8 mouse cellular contexts compared by ENCODE assay signal in genomic region chr5:125341459-125342090, GRCm38 (mm10). TPM values are rescaled to one million over a fixed set of nuclear protein-coding genes. Genes with fewer than 3 reads are reported as not detected.
DNase-seq lines count a peak whose midpoint lies in the region; ATAC-seq and TF ChIP-seq lines count a peak whose summit lies in the region.

No protein-coding gene starts in this region.

- H3K4me3 ChIP-seq in heart, adult 2 months = peak overlapping the region; percentile 75
- peak overlapping the region; percentile 96 for H3K4me3 ChIP-seq in G1E (ENCODE audit: low read depth, low read length)
- H3K4me3 ChIP-seq in hindbrain, embryonic 12.5 days = peak overlapping the region; percentile 53
- H3K4me3 ChIP-seq in midbrain, embryonic 11.5 days (ENCODE audit: low read depth, low read length) = peak overlapping the region; percentile 68; the same call in 1 of the 2 replicates

- peak; percentile 29; the same call in 1 of the 2 replicates for ATAC-seq in G1E (ENCODE audit: extremely low read depth, insufficient number of reproducible peaks, low FRiP score, poor library complexity, severe bottlenecking)
- no peak for ATAC-seq in hindbrain, embryonic 12.5 days (ENCODE audit: low FRiP score)
- ATAC-seq in midbrain, embryonic 11.5 days (ENCODE audit: low FRiP score) = no peak

- H3K4me1 ChIP-seq in heart, adult 2 months (ENCODE audit: control insufficient read depth, insufficient read depth, low read length) = peaks cover 10% of the 10 kb centered on the region
- peaks cover 57% of the 10 kb centered on the region for H3K4me1 ChIP-seq in G1E (ENCODE audit: insufficient read depth, low read depth, low read length)
- peaks cover 27% of the 10 kb centered on the region for H3K4me1 ChIP-seq in hindbrain, embryonic 12.5 days
- peaks cover 19% of the 10 kb centered on the region for H3K4me1 ChIP-seq in midbrain, embryonic 11.5 days (ENCODE audit: control insufficient read depth, insufficient read depth, low read length)

- H3K9me3 ChIP-seq in G1E (replicated peaks) = no peaks in the 10 kb centered on the region
- no peaks in the 10 kb centered on the region for H3K9me3 ChIP-seq in hindbrain, embryonic 12.5 days (replicated peaks)
- H3K9me3 ChIP-seq in midbrain, embryonic 11.5 days (ENCODE audit: control insufficient read depth, low read length) = no peaks in the 10 kb centered on the region

- TF ChIP-seq CTCF in heart, adult 2 months (IDR thresholded peaks at IDR 0.05) = no peak
- no peak for TF ChIP-seq CTCF in G1E (IDR thresholded peaks at IDR 0.05; ENCODE audit: low read depth, low read length)

- H3K4me2 ChIP-seq in hindbrain, embryonic 12.5 days (replicated peaks) = peak overlapping the region; percentile 86
- H3K4me2 ChIP-seq in midbrain, embryonic 11.5 days = peak overlapping the region; percentile 97

- no peaks in the 10 kb centered on the region for H3K79me2 ChIP-seq in heart, adult 2 months (replicated peaks; ENCODE audit: control insufficient read depth, insufficient read depth, low read length)

- H3K36me3 ChIP-seq in heart, adult 2 months (ENCODE audit: control insufficient read depth, insufficient read depth, low read length) = no peaks in the 10 kb centered on the region
- H3K36me3 ChIP-seq in G1E (replicated peaks) = peaks cover 16% of the 10 kb centered on the region
- H3K36me3 ChIP-seq in hindbrain, embryonic 12.5 days = no peaks in the 10 kb centered on the region
- no peaks in the 10 kb centered on the region for H3K36me3 ChIP-seq in midbrain, embryonic 11.5 days (ENCODE audit: control insufficient read depth, insufficient read depth, low read length)

- no peak for DNase-seq in heart, adult 2 months
- DNase-seq in heart, postnatal 25 days (ENCODE audit: low spot score) = no peak
- no peak for DNase-seq in G1E (ENCODE audit: low spot score)
- DNase-seq in midbrain, embryonic 11.5 days (ENCODE audit: low spot score, missing footprints) = no peak
- no peak for DNase-seq in cerebellum, postnatal 10 days
- DNase-seq in layer of hippocampus, adult 9-10 months (ENCODE audit: low spot score) = no peak
- DNase-seq in thymus, postnatal 25 days = no peak

- peak overlapping the region; percentile 89; the same call in 1 of the 2 replicates for H3K27ac ChIP-seq in heart, adult 2 months
- H3K27ac ChIP-seq in hindbrain, embryonic 12.5 days = no peak overlapping the region
- H3K27ac ChIP-seq in midbrain, embryonic 11.5 days (ENCODE audit: low read depth, low read length) = no peak overlapping the region

- no peaks in the 10 kb centered on the region for H3K27me3 ChIP-seq in heart, adult 2 months (ENCODE audit: control insufficient read depth, insufficient read depth, low read length)
- peaks cover 6% of the 10 kb centered on the region for H3K27me3 ChIP-seq in G1E (ENCODE audit: insufficient read depth, low read length)
- peaks cover 8% of the 10 kb centered on the region for H3K27me3 ChIP-seq in hindbrain, embryonic 12.5 days
- H3K27me3 ChIP-seq in midbrain, embryonic 11.5 days (ENCODE audit: control insufficient read depth, insufficient read depth, low read length) = peaks cover 2% of the 10 kb centered on the region

- no peak for TF ChIP-seq POLR2A in heart, adult 2 months (IDR thresholded peaks at IDR 0.05; ENCODE audit: insufficient read depth, low read depth, low read length)

- TF ChIP-seq EP300 in heart, adult 2 months (IDR thresholded peaks at IDR 0.05; ENCODE audit: insufficient read depth, low read depth, low read length) = no peak

- intact Hi-C loops in heart, adult 2 months (cut with DNase I) = loop anchor here (2.0 to 5.0 kb wide), 3 partner anchors 23 to 69 kb away; no protein-coding TSS in a partner anchor
- intact Hi-C loops in heart, postnatal 25 days (cut with DNase I) = no loop called here

- WGBS in heart, adult 2 months = 24% methylated on average over 14 of the region's 14 CpGs
- 53% methylated on average over 14 of the region's 14 CpGs for WGBS in hindbrain, embryonic 12.5 days
- WGBS in midbrain, embryonic 11.5 days = 59% methylated on average over 14 of the region's 14 CpGs

- H3K9ac ChIP-seq in heart, adult 2 months (ENCODE audit: low read depth, low read length) = peak overlapping the region; percentile 36
- H3K9ac ChIP-seq in hindbrain, embryonic 12.5 days = no peak overlapping the region
- H3K9ac ChIP-seq in midbrain, embryonic 11.5 days (ENCODE audit: low read length) = no peak overlapping the region

RNA-seq across cellular contexts. Expression of gene Scarb1, which starts 0.7 kb away (rescaled TPM):
- total RNA-seq in heart, adult 2 months (2021) = 10 to 100 TPM; 23.6 to 27.8 TPM
- polyA plus RNA-seq in heart, adult 2 months (2012; rRNA removed) = 55.5 and 77.5 TPM in 2 replicates
- total RNA-seq in heart, postnatal 25 days (2021) = 10 to 100 TPM; 29.6 to 35.2 TPM
- total RNA-seq in G1E (2014; fragmentation: Nextera tagmentation) (68.3 and 87.9 TPM in 2 replicates), G1E (2017) (38.0 and 42.9 TPM in 2 replicates)
- polyA plus RNA-seq in G1E (2012) = 37.4 and 43.7 TPM in 2 replicates
- polyA plus RNA-seq in hindbrain, embryonic 12.5 days (2016; fragmentation: Nextera tagmentation; extraction: Ambion mirVana) = 28.6 and 29.7 TPM in 2 replicates
- 26.0 and 26.5 TPM in 2 replicates for polyA plus RNA-seq in midbrain, embryonic 11.5 days (2014; fragmentation: Nextera tagmentation; extraction: Ambion mirVana)

RNA-seq across cellular contexts. Expression of gene Gm10382, which starts 47.5 kb away (rescaled TPM):
- under 1 TPM in 1 of 2 experiments, not detected in 1; 0.21 TPM for total RNA-seq in heart, adult 2 months (2021)
- 0.12 and 0.23 TPM in 2 replicates for polyA plus RNA-seq in heart, adult 2 months (2012; rRNA removed)
- under 1 TPM in 1 of 2 experiments, not detected in 1; 0.22 TPM for total RNA-seq in heart, postnatal 25 days (2021)
- total RNA-seq in G1E (2014; fragmentation: Nextera tagmentation) = not detected in 2 replicates
- total RNA-seq in G1E (2017) = not detected in 2 replicates
- polyA plus RNA-seq in G1E (2012) = 0.22 and 0.45 TPM in 2 replicates
- polyA plus RNA-seq in hindbrain, embryonic 12.5 days (2016; fragmentation: Nextera tagmentation; extraction: Ambion mirVana) = 0.58 and 0.82 TPM in 2 replicates
- 0.12 and 0.29 TPM in 2 replicates for polyA plus RNA-seq in midbrain, embryonic 11.5 days (2014; fragmentation: Nextera tagmentation; extraction: Ambion mirVana)

RNA-seq across cellular contexts. Expression of gene Ubc, which starts 48.4 kb away (rescaled TPM):
- total RNA-seq in heart, adult 2 months (2021) = 1,000 to 10,000 TPM in 1 of 2 experiments, 100 to 1,000 TPM in 1; 894 to 1,473 TPM
- polyA plus RNA-seq in heart, adult 2 months (2012; rRNA removed) = 664 and 1,033 TPM in 2 replicates
- total RNA-seq in heart, postnatal 25 days (2021) = 1,000 to 10,000 TPM in 1 of 2 experiments, 100 to 1,000 TPM in 1; 907 to 1,197 TPM
- total RNA-seq in G1E (2014; fragmentation: Nextera tagmentation) (477 and 495 TPM in 2 replicates), G1E (2017) (212 and 267 TPM in 2 replicates)
- polyA plus RNA-seq in G1E (2012) = 28.0 and 92.4 TPM in 2 replicates
- polyA plus RNA-seq in hindbrain, embryonic 12.5 days (2016; fragmentation: Nextera tagmentation; extraction: Ambion mirVana) = 1,117 and 1,167 TPM in 2 replicates
- 1,030 and 1,101 TPM in 2 replicates for polyA plus RNA-seq in midbrain, embryonic 11.5 days (2014; fragmentation: Nextera tagmentation; extraction: Ambion mirVana)
